Mouse (Mus musculus) ES-Bruce4 (cell line): ENCODE measurements at regions not wholly inside any gene's neighbourhood (a gene's known extent, or its start where the extent isn't known, plus 50 kb on each side); places are given as distances from the start of the nearest gene placed in this dataset.

Experiments
- CTCF ChIP-seq: IDR thresholded peaks from one replicate; pipeline ENCODE4 v1.8.1; 2011; ENCODE audit warnings: low read depth, low read length
- EP300 ChIP-seq: IDR thresholded peaks from 2 replicates; pipeline ENCODE4 v1.6.1; 2011; ENCODE audit warnings: low read depth, low read length; ENCODE audit not compliant: insufficient read depth
- POLR2A ChIP-seq: IDR thresholded peaks from one replicate; pipeline ENCODE4 v1.8.1; 2011; ENCODE audit warnings: low read length; ENCODE audit not compliant: insufficient read depth

- TF ChIP-seq CTCF (no peak), EP300 (no peak), POLR2A (no peak)
Measured at GRCm38 (mm10) chr15:96928692-96929091, 127.1 kb downstream of the Slc38a4 start.
